Mouse (Mus musculus) heart, embryonic 11.5 days (tissue): ENCODE measurements around the gene Lrrc4. TPM values are rescaled to one million over a fixed set of nuclear protein-coding genes. Genes with fewer than 3 reads are reported as not detected.
A peak's percentile ranks its signal among the peaks of the same experiment; 100 is the strongest.

Experiments used
- ATAC-seq: fragments of 200-750 bp; cut with Nextera tagmentation; replicated peaks from 2 replicates; pipeline ENCODE4 v1.8.0; 2017; ENCODE audit warnings: moderate library complexity; ENCODE audit not compliant: insufficient number of reproducible peaks, low FRiP score, low TSS enrichment
- H3K27ac ChIP-seq: fragments of 300-500 bp; sonication (generic); 2 replicates; pipeline ENCODE4 v1.5.1; 2014; ENCODE audit warnings: mild to moderate bottlenecking, low read depth, low read length
- H3K27me3 ChIP-seq: fragments of 300-500 bp; sonication (generic); 2 replicates; pipeline ENCODE4 v1.6.1; 2014; ENCODE audit warnings: mild to moderate bottlenecking, low read length, mixed read lengths; ENCODE audit not compliant: control insufficient read depth, insufficient read depth
- H3K36me3 ChIP-seq: fragments of 300-500 bp; sonication (generic); 2 replicates; pipeline ENCODE4 v1.6.1; 2014; ENCODE audit warnings: mild to moderate bottlenecking, low read length, moderate library complexity, mixed read lengths; ENCODE audit not compliant: control insufficient read depth, insufficient read depth
- H3K4me1 ChIP-seq: fragments of 300-500 bp; sonication (generic); 2 replicates; pipeline ENCODE4 v1.6.1; 2014; ENCODE audit warnings: low read length; ENCODE audit not compliant: control insufficient read depth, insufficient read depth
- H3K4me2 ChIP-seq: fragments of 300-500 bp; sonication (generic); 2 replicates; pipeline ENCODE4 v1.6.1; 2014; ENCODE audit warnings: mild to moderate bottlenecking, moderate library complexity
- H3K4me3 ChIP-seq: fragments of 300-500 bp; sonication (generic); 2 replicates; pipeline ENCODE4 v1.5.1; 2014; ENCODE audit warnings: low read depth, low read length
- H3K9ac ChIP-seq: fragments of 300-500 bp; sonication (generic); 2 replicates; pipeline ENCODE4 v1.6.1; 2014; ENCODE audit warnings: mild to moderate bottlenecking, low read depth, low read length, moderate library complexity
- H3K9me3 ChIP-seq: fragments of 300-500 bp; sonication (generic); replicated peaks from 2 replicates; pipeline ENCODE4 v1.6.1; 2016; ENCODE audit warnings: low read length; ENCODE audit not compliant: control insufficient read depth
- WGBS: fragments of 180-500 bp; shearing (Covaris S2); extraction: QIAGEN DNeasy Blood & Tissue Kit; methylation state at CpG from one replicate; pipeline ENCODE4 v1.1.7; 2014; ENCODE audit not compliant: insufficient replicate concordance; 5-methylcytosine and 5-hydroxymethylcytosine counted together
- polyA plus RNA-seq: library from polyadenylated mRNA; unstranded; fragments of >200 nt; fragmentation: Nextera tagmentation; extraction: Ambion mirVana; gene quantifications from 2 replicates; pipeline ENCODE4 v1.2.1, GENCODE M21; 2014

Lrrc4 gene
- polyA plus RNA-seq, 1 experiment from 2014 or later: 1.1 TPM

GRCm38 (mm10) chr6:28836600-28836999 lies 5.1 kb upstream of the Lrrc4 start:
- H3K27me3 ChIP-seq: peaks cover 2% of the 10 kb centered on the region; the same call in 1 of the 2 replicates

GRCm38 (mm10) chr6:28834046-28834445 lies 2.5 kb upstream of the Lrrc4 start:
- ATAC-seq: no peak
- Histone ChIP-seq H3K9ac (no peak overlapping the region), H3K4me3 (0 out of 2 replicates have a peak overlapping the region, but pooled peaks have one; percentile 70), H3K27ac (no peak overlapping the region), H3K4me1 (peaks cover 10% of the 10 kb centered on the region; the same call in 1 of the 2 replicates), H3K9me3 (no peaks in the 10 kb centered on the region), H3K27me3 (peaks cover 16% of the 10 kb centered on the region), H3K4me2 (peak overlapping the region; percentile 100), H3K36me3 (no peaks in the 10 kb centered on the region)
- WGBS: 42% methylated on average over 2 of the region's 2 CpGs

More at GRCm38 (mm10) chr6:28836600-28836999, 5.1 kb upstream of the Lrrc4 start:
- no peak for ATAC-seq
- no peak overlapping the region for H3K9ac ChIP-seq
- H3K27ac ChIP-seq: no peak overlapping the region
- H3K9me3 ChIP-seq: no peaks in the 10 kb centered on the region
- no peaks in the 10 kb centered on the region for H3K36me3 ChIP-seq
- H3K4me3 ChIP-seq: no peak overlapping the region
- no peak overlapping the region for H3K4me2 ChIP-seq
- H3K4me1 ChIP-seq: 0 out of 2 replicates have a peak, but pooled peaks cover 6% of the 10 kb centered on the region

GRCm38 (mm10) chr6:28833380-28833822 lies 1.9 kb upstream of the Lrrc4 start:
- Histone ChIP-seq H3K9ac (peak overlapping the region; percentile 75), H3K27me3 (peaks cover 16% of the 10 kb centered on the region), H3K27ac (no peak overlapping the region), H3K4me2 (peak overlapping the region; percentile 100), H3K9me3 (no peaks in the 10 kb centered on the region), H3K36me3 (no peaks in the 10 kb centered on the region), H3K4me3 (peak overlapping the region; percentile 70), H3K4me1 (peaks cover 10% of the 10 kb centered on the region; the same call in 1 of the 2 replicates)
- WGBS: 2% methylated on average over 41 of the region's 43 CpGs
- ATAC-seq: peak; percentile 49

GRCm38 (mm10) chr6:28832751-28833291 lies 1.3 kb upstream of the Lrrc4 start:
- Histone ChIP-seq H3K4me2 (peak overlapping the region; percentile 100), H3K9me3 (no peaks in the 10 kb centered on the region), H3K27ac (no peak overlapping the region), H3K4me1 (peaks cover 10% of the 10 kb centered on the region; the same call in 1 of the 2 replicates), H3K4me3 (peak overlapping the region; percentile 70), H3K36me3 (no peaks in the 10 kb centered on the region), H3K27me3 (peaks cover 16% of the 10 kb centered on the region), H3K9ac (peak overlapping the region; percentile 75)
- ATAC-seq: peak; percentile 27
- 0% methylated on average over 48 of the region's 58 CpGs for WGBS

GRCm38 (mm10) chr6:28831854-28832750 lies 555 bp upstream of the Lrrc4 start:
- H3K9me3 ChIP-seq: no peaks in the 10 kb centered on the region
- ATAC-seq: peak; percentile 24; the same call in 1 of the 2 replicates
- peak overlapping the region; percentile 70 for H3K4me3 ChIP-seq
- H3K9ac ChIP-seq: peak overlapping the region; percentile 75
- no peak overlapping the region for H3K27ac ChIP-seq
- H3K27me3 ChIP-seq: peaks cover 16% of the 10 kb centered on the region
- no peaks in the 10 kb centered on the region for H3K36me3 ChIP-seq
- H3K4me1 ChIP-seq: peaks cover 10% of the 10 kb centered on the region; the same call in 1 of the 2 replicates
- under 1% methylated on average over 81 of the region's 82 CpGs for WGBS
- peak overlapping the region; percentile 100 for H3K4me2 ChIP-seq

- no peak overlapping the region for H3K9ac ChIP-seq
- H3K36me3 ChIP-seq: no peaks in the 10 kb centered on the region
- no peak overlapping the region for H3K27ac ChIP-seq
- 94% methylated on average over 12 of the region's 12 CpGs for WGBS
- peaks cover 10% of the 10 kb centered on the region; the same call in 1 of the 2 replicates for H3K4me1 ChIP-seq
- no peaks in the 10 kb centered on the region for H3K9me3 ChIP-seq
- no peak for ATAC-seq
- H3K4me2 ChIP-seq: no peak overlapping the region
- peaks cover 16% of the 10 kb centered on the region for H3K27me3 ChIP-seq
- no peak overlapping the region for H3K4me3 ChIP-seq
Observed at GRCm38 (mm10) chr6:28830306-28830705, 1.2 kb downstream of the Lrrc4 start.

GRCm38 (mm10) chr6:28828593-28828992 lies 3.0 kb downstream of the Lrrc4 start:
- Histone ChIP-seq H3K9me3 (no peaks in the 10 kb centered on the region), H3K4me1 (peaks cover 6% of the 10 kb centered on the region; the same call in 1 of the 2 replicates), H3K4me2 (no peak overlapping the region), H3K36me3 (no peaks in the 10 kb centered on the region), H3K27ac (no peak overlapping the region), H3K9ac (no peak overlapping the region; the same call in 1 of the 2 replicates), H3K4me3 (no peak overlapping the region), H3K27me3 (peaks cover 16% of the 10 kb centered on the region)
- no peak for ATAC-seq
- 42% methylated on average over 6 of the region's 6 CpGs for WGBS

- no peak for ATAC-seq
- Histone ChIP-seq H3K4me1 (peaks cover 6% of the 10 kb centered on the region; the same call in 1 of the 2 replicates), H3K9ac (no peak overlapping the region), H3K36me3 (no peaks in the 10 kb centered on the region), H3K4me3 (no peak overlapping the region), H3K27ac (no peak overlapping the region), H3K27me3 (peaks cover 16% of the 10 kb centered on the region), H3K4me2 (no peak overlapping the region), H3K9me3 (no peaks in the 10 kb centered on the region)
- WGBS: 56% methylated on average over 3 of the region's 3 CpGs
Observed at GRCm38 (mm10) chr6:28827565-28827964, 4.0 kb downstream of the Lrrc4 start.
